Mouse (Mus musculus): Measurements from ENCODE around the gene Rtp4. TPM values are rescaled to one million over a fixed set of nuclear protein-coding genes. Genes with fewer than 3 reads are reported as not detected.

The Rtp4 gene
- total RNA-seq, 1 experiment = 0.22 TPM

DNA sequence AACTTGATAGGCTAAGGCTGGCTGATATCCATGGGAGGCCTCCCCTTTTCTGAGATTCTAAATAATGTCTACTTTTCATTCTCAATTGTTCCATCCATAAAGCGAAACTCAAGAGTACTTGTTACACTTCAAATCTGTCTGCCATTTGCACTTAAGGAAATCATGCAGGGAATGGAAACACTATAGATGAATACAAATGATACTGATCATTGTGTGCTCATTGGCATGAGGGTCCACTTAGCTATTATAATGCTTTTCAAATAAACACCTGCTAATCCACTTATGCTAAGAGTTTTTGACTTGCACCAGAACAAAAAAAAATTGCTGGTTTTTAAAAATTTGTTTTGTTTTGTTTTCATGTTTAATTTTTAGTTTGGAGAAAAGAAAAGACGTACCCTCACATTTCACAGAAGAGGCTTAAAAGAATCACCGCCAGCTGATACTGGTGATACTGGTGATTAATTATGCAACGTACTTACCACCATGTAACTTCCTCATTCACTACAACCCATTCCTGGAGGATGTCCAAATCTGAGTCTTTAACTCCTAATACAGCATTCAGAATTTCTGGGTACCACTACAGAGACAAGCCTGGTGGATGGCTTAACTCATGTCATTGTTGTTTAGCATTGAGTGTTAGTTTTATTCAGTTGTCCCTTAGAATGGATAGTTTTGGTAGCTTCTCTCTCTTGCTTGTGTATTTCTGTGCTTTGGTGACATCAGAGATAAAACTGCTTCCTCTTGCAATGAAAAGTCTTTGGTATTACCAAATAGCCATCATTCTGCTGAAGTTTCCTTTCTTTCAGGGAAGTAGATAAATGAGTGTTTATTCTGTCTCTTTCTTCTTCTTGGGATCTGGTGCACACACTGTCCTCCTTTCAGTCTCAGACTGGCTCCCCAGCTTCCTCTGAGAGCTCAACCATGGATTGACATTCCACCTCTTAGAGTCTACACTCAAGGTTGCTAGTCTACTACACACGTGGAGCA, 71.3 kb downstream of the Rtp4 start:
- H3K4me3 ChIP-seq (ENCODE audit: insufficient read depth in 1 of 2, low read depth in 1 of 2, low read length in 2 of 2, poor library complexity in 1 of 2, severe bottlenecking in 1 of 2) = no peak overlapping the region

DNA sequence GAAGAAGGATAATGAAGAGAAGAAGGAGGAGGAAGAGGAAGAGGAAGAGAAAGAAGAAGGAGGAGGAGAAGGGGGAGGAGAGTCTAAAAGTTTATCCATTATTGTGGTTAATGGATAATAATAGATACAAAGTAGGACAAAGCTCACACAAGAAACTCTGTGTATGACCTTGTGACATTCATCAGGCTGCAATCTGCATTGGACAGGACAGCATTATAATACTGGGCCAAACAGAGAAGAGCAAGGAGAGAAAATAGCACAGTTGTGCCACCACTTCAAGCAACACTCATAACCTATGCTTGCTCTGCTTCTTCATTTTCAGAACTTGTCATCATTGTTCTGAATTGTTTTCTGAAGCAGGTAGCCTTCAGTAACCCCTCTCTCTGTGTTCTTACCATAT, 72.4 kb downstream of the Rtp4 start:
- H3K9ac ChIP-seq (ENCODE audit: insufficient read depth, low read depth, low read length, poor library complexity, severe bottlenecking) = no peak overlapping the region
- no peak overlapping the region for H3K4me3 ChIP-seq (ENCODE audit: insufficient read depth in 1 of 2, low read depth in 1 of 2, low read length in 2 of 2, poor library complexity in 1 of 2, severe bottlenecking in 1 of 2)
- H3K27ac ChIP-seq (ENCODE audit: insufficient read depth, low read depth, low read length, poor library complexity, severe bottlenecking) = no peak overlapping the region
- H3K4me1 ChIP-seq (ENCODE audit: control insufficient read depth in 2 of 2, insufficient read depth in 2 of 2, low read length in 2 of 2, poor library complexity in 1 of 2) = no peaks in the 10 kb centered on the region
- no peak for DNase-seq (ENCODE audit: low read depth, low spot score)
- in situ Hi-C loops (cut with MboI; ENCODE audit: low sequenced_read_pairs in 2 of 2, unreplicated experiment in 2 of 2) = no loop called here
- no peaks in the 10 kb centered on the region for H3K36me3 ChIP-seq (ENCODE audit: control insufficient read depth, insufficient read depth, low read length, poor library complexity, severe bottlenecking)
- H3K9me3 ChIP-seq (ENCODE audit: control insufficient read depth, insufficient read depth, low read depth, low read length) = no peaks in the 10 kb centered on the region
- no peak for TF ChIP-seq HCFC1 (IDR thresholded peaks at IDR 0.05; ENCODE audit: borderline replicate concordance, insufficient read depth, low read length)
- TF ChIP-seq CHD2 (IDR thresholded peaks at IDR 0.05; ENCODE audit: low read depth, low read length) = no peak
- TF ChIP-seq MAFK (IDR thresholded peaks at IDR 0.05; ENCODE audit: insufficient read depth, low read depth, low read length) = no peak
- no peak for TF ChIP-seq ZC3H11A (IDR thresholded peaks at IDR 0.05; ENCODE audit: borderline replicate concordance, low read depth, low read length)
- TF ChIP-seq ZNF384 (IDR thresholded peaks at IDR 0.05; ENCODE audit: low read depth, low read length) = no peak

More for the DNA sequence above, 71.3 kb downstream of the Rtp4 start:
- H3K36me3 ChIP-seq (ENCODE audit: control insufficient read depth, insufficient read depth, low read length, poor library complexity, severe bottlenecking) = no peaks in the 10 kb centered on the region
- TF ChIP-seq ZC3H11A (IDR thresholded peaks at IDR 0.05; ENCODE audit: borderline replicate concordance, low read depth, low read length) = no peak
- no peak for TF ChIP-seq ZNF384 (IDR thresholded peaks at IDR 0.05; ENCODE audit: low read depth, low read length)
- no peak for TF ChIP-seq HCFC1 (IDR thresholded peaks at IDR 0.05; ENCODE audit: borderline replicate concordance, insufficient read depth, low read length)
- TF ChIP-seq MAFK (IDR thresholded peaks at IDR 0.05; ENCODE audit: insufficient read depth, low read depth, low read length) = no peak
- TF ChIP-seq CHD2 (IDR thresholded peaks at IDR 0.05; ENCODE audit: low read depth, low read length) = no peak
- no peak for DNase-seq (ENCODE audit: low read depth, low spot score)
- no peak overlapping the region for H3K27ac ChIP-seq (ENCODE audit: insufficient read depth, low read depth, low read length, poor library complexity, severe bottlenecking)
- no peaks in the 10 kb centered on the region for H3K4me1 ChIP-seq (ENCODE audit: control insufficient read depth in 2 of 2, insufficient read depth in 2 of 2, low read length in 2 of 2, poor library complexity in 1 of 2)
- in situ Hi-C loops (cut with MboI; ENCODE audit: low sequenced_read_pairs in 2 of 2, unreplicated experiment in 2 of 2) = no loop called here
- no peaks in the 10 kb centered on the region for H3K9me3 ChIP-seq (ENCODE audit: control insufficient read depth, insufficient read depth, low read depth, low read length)
- no peak overlapping the region for H3K9ac ChIP-seq (ENCODE audit: insufficient read depth, low read depth, low read length, poor library complexity, severe bottlenecking)

DNA sequence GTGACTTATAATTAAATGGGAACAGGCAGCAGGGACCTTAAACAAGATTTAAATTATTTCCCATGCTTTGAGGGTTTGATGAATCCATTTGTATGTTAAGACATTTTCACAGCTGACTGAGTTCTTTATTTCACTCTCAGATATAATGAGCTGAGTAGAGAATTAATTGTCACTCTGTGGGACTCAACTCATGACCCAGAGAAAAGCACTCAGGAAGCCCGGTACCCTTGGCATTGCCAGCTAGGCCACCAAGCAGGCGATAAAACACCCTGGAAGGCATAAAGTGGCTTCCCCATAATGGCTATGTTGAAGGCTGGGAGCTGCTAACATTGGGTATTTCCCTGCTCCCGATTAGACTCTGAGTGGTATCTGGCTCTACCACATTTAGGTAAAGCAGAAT, 76.6 kb downstream of the Rtp4 start:
- in situ Hi-C loops (cut with MboI; ENCODE audit: low sequenced_read_pairs in 2 of 2, unreplicated experiment in 2 of 2) = no loop called here

DNA sequence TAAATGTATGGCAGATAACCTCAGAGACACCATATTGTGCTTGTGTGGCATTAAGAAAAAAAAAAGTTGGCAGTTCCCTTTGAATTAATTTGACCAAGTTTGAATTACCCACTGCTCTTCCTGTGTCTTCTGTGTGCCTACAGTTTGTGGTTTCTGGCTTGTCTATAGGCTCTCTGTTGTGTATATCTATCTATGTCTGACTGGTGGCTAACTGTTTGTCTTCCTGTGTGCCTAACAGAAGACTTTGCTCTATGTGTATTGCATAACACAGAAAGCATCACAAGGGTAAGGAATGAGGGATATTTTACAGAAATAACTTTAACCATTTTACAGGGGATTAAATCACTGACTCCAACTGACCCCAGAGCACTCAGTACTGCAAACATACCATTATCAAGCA, 77.9 kb downstream of the Rtp4 start:
- H3K4me1 ChIP-seq (ENCODE audit: control insufficient read depth in 2 of 2, insufficient read depth in 2 of 2, low read length in 2 of 2, poor library complexity in 1 of 2) = no peaks in the 10 kb centered on the region
- no peak overlapping the region for H3K9ac ChIP-seq (ENCODE audit: insufficient read depth, low read depth, low read length, poor library complexity, severe bottlenecking)
- H3K36me3 ChIP-seq (ENCODE audit: control insufficient read depth, insufficient read depth, low read length, poor library complexity, severe bottlenecking) = no peaks in the 10 kb centered on the region
- in situ Hi-C loops (cut with MboI; ENCODE audit: low sequenced_read_pairs in 2 of 2, unreplicated experiment in 2 of 2) = no loop called here
- H3K9me3 ChIP-seq (ENCODE audit: control insufficient read depth, insufficient read depth, low read depth, low read length) = no peaks in the 10 kb centered on the region
- H3K4me3 ChIP-seq (ENCODE audit: insufficient read depth in 1 of 2, low read depth in 1 of 2, low read length in 2 of 2, poor library complexity in 1 of 2, severe bottlenecking in 1 of 2) = no peak overlapping the region
- no peak for DNase-seq (ENCODE audit: low read depth, low spot score)
- H3K27ac ChIP-seq (ENCODE audit: insufficient read depth, low read depth, low read length, poor library complexity, severe bottlenecking) = no peak overlapping the region
- no peak for TF ChIP-seq ZC3H11A (IDR thresholded peaks at IDR 0.05; ENCODE audit: borderline replicate concordance, low read depth, low read length)
- no peak for TF ChIP-seq CHD2 (IDR thresholded peaks at IDR 0.05; ENCODE audit: low read depth, low read length)
- no peak for TF ChIP-seq ZNF384 (IDR thresholded peaks at IDR 0.05; ENCODE audit: low read depth, low read length)
- no peak for TF ChIP-seq HCFC1 (IDR thresholded peaks at IDR 0.05; ENCODE audit: borderline replicate concordance, insufficient read depth, low read length)
- no peak for TF ChIP-seq MAFK (IDR thresholded peaks at IDR 0.05; ENCODE audit: insufficient read depth, low read depth, low read length)

More for the DNA sequence above, 76.6 kb downstream of the Rtp4 start:
- H3K9ac ChIP-seq (ENCODE audit: insufficient read depth, low read depth, low read length, poor library complexity, severe bottlenecking) = no peak overlapping the region
- H3K36me3 ChIP-seq (ENCODE audit: control insufficient read depth, insufficient read depth, low read length, poor library complexity, severe bottlenecking) = no peaks in the 10 kb centered on the region
- TF ChIP-seq MAFK (IDR thresholded peaks at IDR 0.05; ENCODE audit: insufficient read depth, low read depth, low read length) = no peak
- TF ChIP-seq ZNF384 (IDR thresholded peaks at IDR 0.05; ENCODE audit: low read depth, low read length) = no peak
- no peak for TF ChIP-seq CHD2 (IDR thresholded peaks at IDR 0.05; ENCODE audit: low read depth, low read length)
- no peak for TF ChIP-seq HCFC1 (IDR thresholded peaks at IDR 0.05; ENCODE audit: borderline replicate concordance, insufficient read depth, low read length)
- TF ChIP-seq ZC3H11A (IDR thresholded peaks at IDR 0.05; ENCODE audit: borderline replicate concordance, low read depth, low read length) = no peak
- H3K9me3 ChIP-seq (ENCODE audit: control insufficient read depth, insufficient read depth, low read depth, low read length) = no peaks in the 10 kb centered on the region
- H3K27ac ChIP-seq (ENCODE audit: insufficient read depth, low read depth, low read length, poor library complexity, severe bottlenecking) = no peak overlapping the region
- no peak overlapping the region for H3K4me3 ChIP-seq (ENCODE audit: insufficient read depth in 1 of 2, low read depth in 1 of 2, low read length in 2 of 2, poor library complexity in 1 of 2, severe bottlenecking in 1 of 2)
- no peak for DNase-seq (ENCODE audit: low read depth, low spot score)
- no peaks in the 10 kb centered on the region for H3K4me1 ChIP-seq (ENCODE audit: control insufficient read depth in 2 of 2, insufficient read depth in 2 of 2, low read length in 2 of 2, poor library complexity in 1 of 2)

Data from ES-E14 (cell line).